Mouse (Mus musculus) thymus, postnatal 14 days (tissue): Measurements from ENCODE around the gene Smtnl2.
"Not testable (repeated sequence)": the region's sequence is repeated elsewhere in the genome, so short reads cannot be mapped to it uniquely, and the experiment has no call there.

Experiments
- DNase-seq: peaks from one replicate; pipeline ENCODE4 v3.0.0; 2021

Smtnl2 gene

GRCm38 (mm10) chr11:72411093-72411921 is at the start of gene Smtnl2:
Smtnl2 (minus strand) TSS chr11:72411713.
- peak; percentile 51 for DNase-seq

GRCm38 (mm10) chr11:72458502-72458901 is 47.0 kb upstream of the Smtnl2 start:
- no peak for DNase-seq

GRCm38 (mm10) chr11:72457995-72458496 is 46.5 kb upstream of the Smtnl2 start:
- no peak for DNase-seq

- DNase-seq, result no peak
Observed at GRCm38 (mm10) chr11:72455694-72456093, 44.2 kb upstream of the Smtnl2 start.

GRCm38 (mm10) chr11:72453105-72453953 is 41.8 kb upstream of the Smtnl2 start:
- DNase-seq, result no peak

GRCm38 (mm10) chr11:72452140-72452665 is 40.7 kb upstream of the Smtnl2 start:
- DNase-seq, result no peak

GRCm38 (mm10) chr11:72447475-72447874 is 36.0 kb upstream of the Smtnl2 start:
- no peak for DNase-seq

- DNase-seq, result peak; percentile 51
Observed at GRCm38 (mm10) chr11:72446311-72447105, 35.0 kb upstream of the Smtnl2 start.

GRCm38 (mm10) chr11:72440965-72441664 is 29.6 kb upstream of the Smtnl2 start, which contains the start of gene Mybbp1a:
Mybbp1a (plus strand) TSS chr11:72441355.
- DNase-seq, result peak; percentile 99

- DNase-seq, result not testable (repeated sequence)
Observed at GRCm38 (mm10) chr11:72440597-72440964, 29.1 kb upstream of the Smtnl2 start.

GRCm38 (mm10) chr11:72438411-72438810 is 26.9 kb upstream of the Smtnl2 start:
- no peak for DNase-seq

- no peak for DNase-seq
Observed at GRCm38 (mm10) chr11:72436756-72437650, 25.5 kb upstream of the Smtnl2 start.

- no peak for DNase-seq
Observed at GRCm38 (mm10) chr11:72436271-72436670, 24.8 kb upstream of the Smtnl2 start.

GRCm38 (mm10) chr11:72435694-72436045 is 24.2 kb upstream of the Smtnl2 start:
- no peak for DNase-seq

GRCm38 (mm10) chr11:72434963-72435693 is 23.6 kb upstream of the Smtnl2 start, which contains the start of gene Ggt6:
Ggt6 (plus strand) TSS chr11:72435526.
- no peak for DNase-seq

GRCm38 (mm10) chr11:72430311-72431068 is 19.0 kb upstream of the Smtnl2 start:
- not testable (repeated sequence) for DNase-seq

GRCm38 (mm10) chr11:72429288-72429690 is 17.8 kb upstream of the Smtnl2 start:
- peak; percentile 79 for DNase-seq

- DNase-seq, result peak; percentile 83
Observed at GRCm38 (mm10) chr11:72428694-72429093, 17.2 kb upstream of the Smtnl2 start.

- no peak for DNase-seq
Observed at GRCm38 (mm10) chr11:72426884-72427283, 15.4 kb upstream of the Smtnl2 start.
